Mouse (Mus musculus): ENCODE results near the gene D630023F18Rik. TPM values are rescaled to one million over a fixed set of nuclear protein-coding genes. Genes with fewer than 3 reads are reported as not detected.

D630023F18Rik gene
- total RNA-seq, 2 experiments from 2014 or later: 10.5 to 15.8 TPM

Other genes with a start within 250 kb of the D630023F18Rik start
- gene Plekhm3, start 166.4 kb downstream of the D630023F18Rik start, total RNA-seq (2021): 10 to 100 TPM; 29.5 to 30.0 TPM
- not detected for gene Akr1cl, start 90.5 kb downstream of the D630023F18Rik start, total RNA-seq (2021)
- gene Cryge, start 72.1 kb downstream of the D630023F18Rik start, total RNA-seq (2021): not detected
- not detected for gene Crygd, start 59.8 kb downstream of the D630023F18Rik start, total RNA-seq (2021)
- not detected for gene Crygc, start 49.5 kb downstream of the D630023F18Rik start, total RNA-seq (2021)
- not detected for gene Crygb, start 40.9 kb downstream of the D630023F18Rik start, total RNA-seq (2021)
- gene Cryga, start 19.8 kb downstream of the D630023F18Rik start, total RNA-seq (2021): 1 to 10 TPM; 1.4 to 1.6 TPM
- gene Gm28845, start 3.7 kb downstream of the D630023F18Rik start, total RNA-seq (2021): not detected
- 10 to 100 TPM; 52.8 to 67.6 TPM for gene Idh1, start 63.3 kb upstream of the D630023F18Rik start, total RNA-seq (2021)
- 10 to 100 TPM; 40.6 to 43.2 TPM for gene Pikfyve, start 63.5 kb upstream of the D630023F18Rik start, total RNA-seq (2021)
- gene Pth2r, start 158.8 kb upstream of the D630023F18Rik start, total RNA-seq (2021): 1 to 10 TPM; 3.4 to 3.7 TPM

Measured in left cerebral cortex, postnatal 14 days (tissue).